Mouse (Mus musculus) lung, postnatal 0 days (tissue): ENCODE results near the gene Hivep2. TPM values are rescaled to one million over a fixed set of nuclear protein-coding genes. Genes with fewer than 3 reads are reported as not detected.

Source experiments
- ATAC-seq: fragments of 200-750 bp; cut with Nextera tagmentation; 2 replicates; pipeline ENCODE4 v1.8.0; 2017; ENCODE audit warnings: moderate library complexity
- DNase-seq: peaks from one replicate; pipeline ENCODE4 v3.0.0-alpha.2; 2016; ENCODE audit warnings: low spot score
- H3K27ac ChIP-seq: fragments of 300-500 bp; sonication (generic); 2 replicates; pipeline ENCODE4 v1.5.1; 2014; ENCODE audit warnings: antibody characterized with exemption, mild to moderate bottlenecking, low read length, mixed read lengths
- H3K27me3 ChIP-seq: fragments of 300-500 bp; sonication (generic); replicated peaks from 2 replicates; pipeline ENCODE4 v1.6.1; 2014; ENCODE audit warnings: low read length, mixed read lengths; ENCODE audit not compliant: insufficient read depth
- H3K36me3 ChIP-seq: fragments of 300-500 bp; sonication (generic); 2 replicates; pipeline ENCODE4 v1.6.1; 2014; ENCODE audit warnings: low read length, mixed read lengths; ENCODE audit not compliant: insufficient read depth
- H3K4me1 ChIP-seq: fragments of 300-500 bp; sonication (generic); 2 replicates; pipeline ENCODE4 v1.6.1; 2014; ENCODE audit warnings: antibody characterized with exemption, low read depth, low read length, mixed read lengths; ENCODE audit not compliant: insufficient read depth
- H3K4me2 ChIP-seq: fragments of 300-500 bp; sonication (generic); replicated peaks from 2 replicates; pipeline ENCODE4 v1.6.1; 2014; ENCODE audit warnings: low read depth, mild to moderate bottlenecking, low read length, moderate library complexity, mixed read lengths
- H3K4me3 ChIP-seq: fragments of 300-500 bp; sonication (generic); 2 replicates; pipeline ENCODE4 v1.5.1; 2014; ENCODE audit warnings: low read depth, low read length
- H3K9ac ChIP-seq: fragments of 300-500 bp; sonication (generic); replicated peaks from 2 replicates; pipeline ENCODE4 v1.6.1; 2014; ENCODE audit warnings: low read depth, mild to moderate bottlenecking
- H3K9me3 ChIP-seq: fragments of 300-500 bp; sonication (generic); 2 replicates; pipeline ENCODE4 v1.6.1; 2016; ENCODE audit warnings: low read length, mixed read lengths
- CTCF ChIP-seq: IDR thresholded peaks from 2 replicates; pipeline ENCODE4 v1.5.1; 2016; ENCODE audit warnings: antibody characterized with exemption, mild to moderate bottlenecking
- EP300 ChIP-seq: IDR thresholded peaks from 2 replicates; pipeline ENCODE4 v1.6.1; 2016; ENCODE audit warnings: antibody characterized with exemption, mild to moderate bottlenecking, control low read depth
- WGBS: fragments of 180-500 bp; shearing (Covaris S2); extraction: QIAGEN DNeasy Blood & Tissue Kit; methylation state at CpG from one replicate; pipeline ENCODE4 v1.1.7; 2014; 5-methylcytosine and 5-hydroxymethylcytosine counted together
- polyA plus RNA-seq: library from polyadenylated mRNA; unstranded; fragments of >200 nt; fragmentation: Nextera tagmentation; extraction: Ambion mirVana; gene quantifications from 2 replicates; pipeline ENCODE4 v1.2.1, GENCODE M21; 2015

The Hivep2 gene
- polyA plus RNA-seq, 1 experiment from 2014 or later, result 4.5 TPM

DNA sequence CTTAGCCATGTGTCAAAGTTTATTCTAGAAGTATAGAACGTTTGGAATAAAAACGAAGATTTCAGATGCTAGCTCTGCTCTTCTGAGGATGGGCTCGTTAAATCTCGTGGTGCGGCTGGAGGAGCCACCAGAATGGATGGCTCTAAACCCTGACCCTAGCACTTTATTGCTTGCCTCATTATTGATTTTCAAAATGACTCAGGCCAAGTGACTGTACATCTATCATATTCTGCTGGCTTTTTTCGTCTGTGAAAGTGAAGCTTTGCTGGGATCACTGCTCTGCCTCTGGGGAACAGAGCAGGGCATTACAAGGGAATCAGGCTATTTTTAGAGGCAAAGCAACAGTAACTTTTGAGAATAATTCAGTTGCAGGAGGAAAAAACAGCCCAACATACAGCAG, 10.4 kb downstream of the Hivep2 start:
- no peak for TF ChIP-seq EP300
- no peak for TF ChIP-seq CTCF
- Histone ChIP-seq H3K9me3 (no peaks in the 10 kb centered on the region), H3K4me3 (no peak overlapping the region)

DNA sequence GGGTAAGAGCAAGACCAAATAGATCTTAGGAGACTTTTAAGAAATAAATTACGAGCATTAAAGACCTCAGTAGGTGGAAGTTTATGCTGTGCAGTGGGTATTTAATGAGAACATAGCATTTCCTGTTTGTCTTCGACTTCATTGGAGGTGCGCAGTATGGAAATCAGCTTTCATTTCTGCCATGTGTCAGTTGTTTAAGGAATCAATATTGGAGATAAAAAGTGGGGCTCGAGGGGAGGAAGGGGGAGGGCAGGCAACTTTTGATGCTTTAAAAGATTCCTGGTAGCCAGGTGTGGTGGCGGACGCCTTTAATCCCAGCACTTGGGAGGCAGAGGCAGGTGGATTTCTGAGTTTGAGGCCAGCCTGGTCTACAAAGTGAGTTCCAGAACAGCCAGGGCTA, 16.4 kb downstream of the Hivep2 start:
- H3K4me2 ChIP-seq, result peak overlapping the region; percentile 68
- peak overlapping the region; percentile 97 for H3K27ac ChIP-seq
- H3K27me3 ChIP-seq, result no peaks in the 10 kb centered on the region
- H3K4me3 ChIP-seq, result peak overlapping the region; percentile 49
- H3K36me3 ChIP-seq, result no peaks in the 10 kb centered on the region
- no peaks in the 10 kb centered on the region for H3K9me3 ChIP-seq
- TF ChIP-seq EP300, result no peak
- TF ChIP-seq CTCF, result no peak
- peaks cover 1% of the 10 kb centered on the region; the same call in 1 of the 2 replicates for H3K4me1 ChIP-seq
- ATAC-seq (no peak), DNase-seq (no peak)
- 60% methylated on average over 6 of the region's 6 CpGs for WGBS
- no peak overlapping the region for H3K9ac ChIP-seq

More for the DNA sequence above, 10.4 kb downstream of the Hivep2 start:
- H3K27ac ChIP-seq, result no peak overlapping the region
- no peak overlapping the region for H3K4me2 ChIP-seq
- WGBS, result 59% methylated on average over 6 of the region's 6 CpGs
- H3K9ac ChIP-seq, result no peak overlapping the region
- ATAC-seq (no peak), DNase-seq (no peak)
- no peaks in the 10 kb centered on the region for H3K36me3 ChIP-seq
- H3K4me1 ChIP-seq, result 0 out of 2 replicates have a peak, but pooled peaks cover 3% of the 10 kb centered on the region
- H3K27me3 ChIP-seq, result no peaks in the 10 kb centered on the region

DNA sequence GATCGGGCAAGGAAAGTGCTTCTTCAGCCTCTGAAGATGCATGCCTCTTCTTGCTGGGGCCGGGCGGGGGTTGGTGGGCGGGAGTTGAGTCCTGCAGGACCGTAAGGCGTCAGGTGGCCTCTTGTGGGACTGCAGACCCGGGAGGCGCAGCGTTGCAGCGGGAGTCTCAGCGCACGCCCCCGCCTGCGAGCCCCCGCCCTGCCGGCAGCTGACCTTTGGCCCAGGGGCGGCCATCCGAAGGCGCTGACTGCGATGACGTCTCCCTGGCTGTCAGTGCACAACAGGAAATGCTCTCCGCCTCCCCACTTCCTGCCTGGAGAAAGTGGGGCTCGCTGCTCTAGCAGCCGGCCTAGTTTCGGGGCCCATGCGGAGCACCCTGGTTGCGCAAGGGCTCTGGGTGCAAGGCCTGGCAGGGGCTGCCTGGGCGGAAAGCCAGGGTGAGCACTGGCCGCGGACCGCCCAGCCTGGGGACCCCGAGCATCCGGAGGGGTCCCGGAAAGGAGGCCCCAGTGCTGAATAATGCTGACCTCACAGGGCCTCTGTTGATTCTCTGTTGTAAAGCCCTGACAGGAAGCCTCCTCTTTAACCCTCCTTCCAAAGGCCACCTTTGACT, 17.0 kb downstream of the Hivep2 start:
- H3K27me3 ChIP-seq, result no peaks in the 10 kb centered on the region
- DNase-seq (peak; percentile 94), ATAC-seq (peak; percentile 83)
- peak overlapping the region; percentile 49 for H3K4me3 ChIP-seq
- peak overlapping the region; percentile 68 for H3K4me2 ChIP-seq
- WGBS, result 1% methylated on average over 34 of the region's 34 CpGs
- H3K4me1 ChIP-seq, result peaks cover 2% of the 10 kb centered on the region; the same call in 1 of the 2 replicates
- no peaks in the 10 kb centered on the region for H3K36me3 ChIP-seq
- TF ChIP-seq EP300 (no peak), CTCF (no peak; the same call in 1 of the 2 replicates)
- peak overlapping the region; percentile 97 for H3K27ac ChIP-seq
- peak overlapping the region; percentile 27 for H3K9ac ChIP-seq
- H3K9me3 ChIP-seq, result no peaks in the 10 kb centered on the region

DNA sequence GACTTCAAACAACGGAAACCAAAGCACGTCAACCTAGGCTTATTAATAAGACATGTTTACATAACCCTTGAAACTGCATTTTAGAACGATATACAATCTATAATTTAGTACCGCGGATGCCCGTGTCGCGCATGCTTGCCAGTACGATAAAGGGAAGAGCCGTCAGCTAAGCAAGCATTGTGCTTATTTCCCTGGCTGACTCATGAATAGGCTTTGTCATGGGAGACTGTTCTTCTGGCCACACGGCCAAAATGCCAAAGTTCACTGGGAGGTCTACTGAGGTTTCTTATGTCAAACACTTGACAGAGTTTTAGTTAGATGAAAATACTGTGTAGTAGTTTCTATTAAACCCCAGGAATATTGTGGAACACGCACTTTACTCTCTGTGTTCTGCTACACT, 17.8 kb downstream of the Hivep2 start:
- DNase-seq (peak; percentile 88), ATAC-seq (peak; percentile 64)
- Histone ChIP-seq H3K36me3 (no peaks in the 10 kb centered on the region), H3K9ac (no peak overlapping the region), H3K27me3 (no peaks in the 10 kb centered on the region), H3K9me3 (no peaks in the 10 kb centered on the region), H3K4me3 (no peak overlapping the region), H3K27ac (peak overlapping the region; percentile 97), H3K4me2 (peak overlapping the region; percentile 68; the same call in 1 of the 2 replicates), H3K4me1 (peaks cover 2% of the 10 kb centered on the region; the same call in 1 of the 2 replicates)
- WGBS, result 13% methylated on average over 12 of the region's 12 CpGs
- peak; percentile 82 for TF ChIP-seq EP300
- no peak for TF ChIP-seq CTCF

DNA sequence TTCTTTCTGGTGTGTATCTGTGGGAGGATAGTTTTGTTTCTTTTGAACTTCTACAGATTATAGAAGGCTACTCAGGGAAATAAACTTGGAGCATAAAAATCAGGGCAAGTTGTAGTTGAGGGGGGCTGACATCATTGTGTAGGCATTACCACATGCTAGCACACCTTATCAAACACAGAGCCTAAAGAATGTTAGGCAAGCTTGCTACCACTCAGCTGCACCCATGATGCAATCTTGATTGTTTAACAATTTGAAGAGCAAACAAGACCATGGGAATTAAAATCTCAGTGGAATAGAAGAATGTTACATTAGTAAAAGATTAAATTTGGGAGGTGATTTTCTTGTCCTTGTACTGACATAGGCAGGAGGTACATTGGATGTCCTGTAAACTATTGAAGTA, 18.4 kb downstream of the Hivep2 start:
- Histone ChIP-seq H3K9me3 (no peaks in the 10 kb centered on the region), H3K9ac (no peak overlapping the region), H3K4me2 (no peak overlapping the region), H3K4me1 (peaks cover 2% of the 10 kb centered on the region; the same call in 1 of the 2 replicates), H3K27ac (peak overlapping the region; percentile 97), H3K27me3 (no peaks in the 10 kb centered on the region), H3K4me3 (no peak overlapping the region), H3K36me3 (no peaks in the 10 kb centered on the region)
- peak; percentile 82 for DNase-seq
- peak; percentile 73 for ATAC-seq
- peak; percentile 75 for TF ChIP-seq EP300
- TF ChIP-seq CTCF, result no peak

DNA sequence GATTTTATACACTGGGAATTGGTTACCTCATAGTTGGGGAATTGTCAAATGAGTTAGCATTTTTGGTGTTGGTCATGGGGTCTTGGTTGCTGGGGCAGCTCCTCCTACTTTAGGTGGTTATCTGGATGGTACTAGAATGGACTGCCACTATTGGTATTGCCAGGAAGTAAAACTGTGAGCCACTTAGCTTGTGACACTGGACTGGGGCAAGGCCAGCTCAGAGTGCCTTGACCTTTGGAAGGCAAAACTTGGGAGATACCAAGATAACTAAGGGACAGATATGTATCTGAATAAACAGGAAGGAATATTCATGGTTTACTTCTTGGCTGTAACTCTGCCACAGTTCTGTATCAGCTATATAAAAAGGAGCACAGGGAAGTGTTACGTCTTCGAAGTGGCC, 20.7 kb downstream of the Hivep2 start:
- ATAC-seq (no peak), DNase-seq (no peak)
- TF ChIP-seq CTCF (no peak), EP300 (no peak)
- no peak overlapping the region for H3K9ac ChIP-seq
- no peaks in the 10 kb centered on the region for H3K9me3 ChIP-seq
- H3K4me3 ChIP-seq, result no peak overlapping the region
- H3K27ac ChIP-seq, result no peak overlapping the region
- WGBS, result 54% methylated on average over 2 of the region's 2 CpGs
- H3K4me2 ChIP-seq, result no peak overlapping the region
- H3K36me3 ChIP-seq, result no peaks in the 10 kb centered on the region
- H3K4me1 ChIP-seq, result peaks cover 2% of the 10 kb centered on the region; the same call in 1 of the 2 replicates
- H3K27me3 ChIP-seq, result no peaks in the 10 kb centered on the region
